Mouse (Mus musculus): ENCODE data around the gene Spo11. TPM values are rescaled to one million over a fixed set of nuclear protein-coding genes. Genes with fewer than 3 reads are reported as not detected.

Gene Spo11
- polyA plus RNA-seq, 1 experiment from 2014 or later = 1.4 TPM

GRCm38 (mm10) chr2:172961211-172961610 lies 16.3 kb upstream of the Spo11 start:
- Histone ChIP-seq H3K9me3 (peaks cover 15% of the 10 kb centered on the region), H3K4me3 (no peak overlapping the region), H3K4me2 (replicated peaks) (no peak overlapping the region), H3K9ac (no peak overlapping the region), H3K27me3 (no peaks in the 10 kb centered on the region; the same call in 1 of the 2 replicates), H3K27ac (no peak overlapping the region), H3K36me3 (no peaks in the 10 kb centered on the region), H3K4me1 (peaks cover 16% of the 10 kb centered on the region)
- 75% methylated on average over 6 of the region's 6 CpGs for WGBS
- no peak for ATAC-seq (ENCODE audit: low FRiP score, low read depth)

DNA sequence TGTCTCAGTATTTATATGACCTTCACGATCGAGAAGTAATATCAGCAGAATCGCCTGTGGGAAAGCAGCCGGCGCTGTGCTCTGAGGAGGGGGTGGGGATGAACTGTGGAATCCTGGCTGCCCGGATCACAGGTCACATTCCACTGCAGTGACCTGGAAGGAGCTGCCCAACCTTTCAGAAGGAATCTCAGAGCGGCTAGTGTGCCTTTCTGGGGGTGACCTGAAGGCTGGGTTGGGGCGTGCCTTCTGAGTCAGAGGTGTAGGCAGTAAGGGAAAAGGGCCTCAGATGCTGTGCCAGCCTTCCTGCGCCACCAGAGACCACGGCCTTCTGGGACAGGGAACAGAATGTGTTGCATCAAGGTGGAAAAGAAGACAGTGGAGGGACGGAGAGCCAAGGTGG lies 12.3 kb upstream of the Spo11 start:
- Histone ChIP-seq H3K9me3 (no peaks in the 10 kb centered on the region; the same call in 1 of the 2 replicates), H3K4me3 (no peak overlapping the region), H3K4me2 (replicated peaks) (no peak overlapping the region), H3K9ac (0 out of 2 replicates have a peak overlapping the region, but pooled peaks have one; percentile 14), H3K27me3 (no peaks in the 10 kb centered on the region; the same call in 1 of the 2 replicates), H3K27ac (no peak overlapping the region), H3K4me1 (0 out of 2 replicates have a peak, but pooled peaks cover 3% of the 10 kb centered on the region), H3K36me3 (no peaks in the 10 kb centered on the region)
- 48% methylated on average over 11 of the region's 11 CpGs for WGBS
- no peak for ATAC-seq (ENCODE audit: low FRiP score, low read depth)

DNA sequence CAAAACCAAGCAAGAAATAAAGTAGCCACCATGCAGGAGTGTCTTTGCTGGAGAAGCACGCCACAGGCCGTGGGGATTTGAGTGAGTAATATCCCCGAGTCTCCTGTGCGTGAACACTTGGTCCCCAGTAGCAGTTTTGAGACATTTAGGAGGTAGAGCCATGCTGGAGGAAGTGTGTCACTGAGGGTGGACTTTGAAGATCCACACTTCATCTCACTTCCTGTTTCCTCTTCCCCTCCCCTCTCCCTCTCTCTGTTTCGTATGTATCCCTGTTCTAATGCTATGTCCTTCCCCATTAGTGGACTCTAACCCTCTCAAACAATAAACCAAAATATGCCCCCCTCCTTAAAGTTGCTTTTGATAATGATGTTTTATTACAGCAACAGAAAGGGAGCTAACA lies 11.0 kb upstream of the Spo11 start:
- no peak overlapping the region for H3K4me3 ChIP-seq
- no peaks in the 10 kb centered on the region; the same call in 1 of the 2 replicates for H3K27me3 ChIP-seq
- no peak overlapping the region for H3K27ac ChIP-seq
- H3K4me2 ChIP-seq (replicated peaks) = no peak overlapping the region
- no peak for ATAC-seq (ENCODE audit: low FRiP score, low read depth)
- 88% methylated on average over 5 of the region's 5 CpGs for WGBS
- H3K9ac ChIP-seq = no peak overlapping the region
- 0 out of 2 replicates have a peak, but pooled peaks cover 3% of the 10 kb centered on the region for H3K4me1 ChIP-seq
- no peaks in the 10 kb centered on the region for H3K36me3 ChIP-seq
- H3K9me3 ChIP-seq = no peaks in the 10 kb centered on the region

DNA sequence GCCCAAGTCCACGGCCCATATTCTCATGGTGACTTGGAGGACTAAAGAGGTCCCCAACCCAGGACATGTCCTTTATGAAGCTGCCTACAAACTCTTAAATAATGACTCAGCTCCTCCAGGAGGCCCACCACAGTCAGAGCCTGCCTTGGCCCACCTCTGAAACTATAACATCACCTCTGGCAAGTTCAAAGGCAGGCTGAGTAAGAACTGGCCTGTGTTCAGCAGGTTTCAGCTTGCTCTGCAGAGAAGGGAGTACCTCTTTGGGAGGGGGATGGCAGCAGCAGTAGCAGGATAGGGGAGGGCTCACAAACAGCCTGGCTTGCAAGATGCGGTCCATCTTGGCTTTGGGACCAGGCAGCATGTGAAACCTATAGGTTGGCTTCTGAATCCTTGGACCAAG lies 5.6 kb upstream of the Spo11 start:
- Histone ChIP-seq H3K4me2 (replicated peaks) (no peak overlapping the region), H3K36me3 (no peaks in the 10 kb centered on the region), H3K4me3 (no peak overlapping the region), H3K9me3 (no peaks in the 10 kb centered on the region), H3K27me3 (no peaks in the 10 kb centered on the region), H3K27ac (no peak overlapping the region), H3K4me1 (peaks cover 8% of the 10 kb centered on the region), H3K9ac (no peak overlapping the region)
- no peak for ATAC-seq (ENCODE audit: low FRiP score, low read depth)
- 83% methylated on average over 2 of the region's 2 CpGs for WGBS

DNA sequence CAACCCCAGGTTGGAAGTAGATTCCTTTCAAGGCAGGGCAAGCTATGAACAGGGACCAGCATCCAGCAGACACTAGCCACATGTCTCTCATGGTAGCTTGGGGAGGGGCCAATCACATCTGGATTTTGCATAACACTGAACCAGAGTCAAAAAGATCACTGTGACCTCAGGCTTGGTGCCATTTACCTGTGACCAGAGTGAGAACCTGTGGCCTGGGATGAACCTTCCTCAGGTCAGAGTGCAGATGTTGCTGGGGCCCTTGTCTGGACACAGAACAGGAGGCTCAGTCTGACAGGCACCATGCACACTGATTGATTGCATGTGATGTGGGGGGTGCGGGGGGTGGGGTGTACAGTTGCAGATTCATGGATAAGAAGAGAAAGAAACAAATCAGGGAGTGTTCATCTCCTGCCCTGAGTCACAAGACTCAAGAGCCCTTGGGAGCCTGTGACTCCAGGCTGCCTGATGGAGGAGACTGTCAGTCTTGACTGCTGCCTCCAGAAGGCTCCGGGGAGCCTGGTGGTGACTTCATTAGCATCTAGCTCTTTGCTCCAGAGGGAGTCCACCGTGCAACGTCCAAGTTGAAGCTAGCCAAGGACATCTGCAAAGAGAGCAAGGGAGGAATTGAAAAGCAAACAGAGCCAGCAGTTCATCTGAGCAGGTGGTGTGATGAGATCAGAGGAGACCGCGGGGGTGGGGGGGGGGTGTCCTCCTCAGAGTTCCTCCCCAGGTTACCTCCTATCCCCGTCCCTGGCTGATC lies 3.5 kb upstream of the Spo11 start:
- Histone ChIP-seq H3K4me2 (replicated peaks) (no peak overlapping the region), H3K27ac (no peak overlapping the region), H3K27me3 (no peaks in the 10 kb centered on the region), H3K9me3 (no peaks in the 10 kb centered on the region), H3K4me1 (peaks cover 21% of the 10 kb centered on the region), H3K36me3 (no peaks in the 10 kb centered on the region), H3K4me3 (no peak overlapping the region), H3K9ac (no peak overlapping the region)
- WGBS = 25% methylated on average over 7 of the region's 7 CpGs
- no peak for ATAC-seq (ENCODE audit: low FRiP score, low read depth)

DNA sequence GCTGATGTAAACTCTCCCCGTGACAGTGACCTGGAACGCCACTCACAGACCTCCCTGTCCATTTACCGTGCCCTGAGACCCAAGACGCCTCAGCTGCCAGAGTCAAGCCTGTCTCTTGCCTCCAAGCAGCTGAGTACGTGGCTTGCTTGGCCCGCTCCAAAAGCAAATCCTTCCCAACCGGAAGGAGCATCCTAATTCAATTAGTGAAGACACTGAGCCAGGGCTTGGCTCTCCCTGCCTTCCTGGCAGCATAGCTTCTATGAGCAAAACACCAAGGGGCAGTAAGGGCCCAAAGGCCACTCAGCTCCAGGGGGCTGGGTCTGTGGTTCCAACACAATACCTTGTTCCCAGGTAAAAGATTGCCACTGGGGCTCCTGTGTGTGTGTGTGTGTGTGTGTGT lies 2.8 kb upstream of the Spo11 start:
- Histone ChIP-seq H3K4me2 (replicated peaks) (no peak overlapping the region), H3K4me3 (no peak overlapping the region), H3K36me3 (no peaks in the 10 kb centered on the region), H3K9ac (no peak overlapping the region), H3K4me1 (peaks cover 21% of the 10 kb centered on the region), H3K27ac (no peak overlapping the region), H3K9me3 (no peaks in the 10 kb centered on the region), H3K27me3 (no peaks in the 10 kb centered on the region)
- 45% methylated on average over 7 of the region's 7 CpGs for WGBS
- no peak for ATAC-seq (ENCODE audit: low FRiP score, low read depth)

DNA sequence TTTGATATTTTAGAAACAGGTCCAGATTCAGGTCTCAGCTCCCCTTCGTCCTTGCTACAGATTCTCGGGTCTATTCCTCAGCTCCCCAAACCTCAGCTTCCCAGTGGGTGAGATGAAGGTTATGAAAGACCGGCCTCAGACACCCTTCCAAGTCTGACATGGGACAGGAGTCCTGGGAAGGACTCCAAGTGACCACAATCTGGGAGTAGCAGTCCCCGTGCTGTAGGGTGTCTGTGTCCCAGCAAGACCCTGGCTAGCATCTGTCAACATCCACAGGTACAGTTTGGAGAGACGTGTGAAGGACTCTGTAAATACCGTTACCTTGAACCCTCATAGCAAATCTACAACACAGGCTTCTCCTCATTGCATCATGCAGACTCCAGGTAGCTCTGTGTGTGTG lies 2.3 kb upstream of the Spo11 start:
- ATAC-seq (ENCODE audit: low FRiP score, low read depth) = no peak
- no peak overlapping the region for H3K27ac ChIP-seq
- H3K4me3 ChIP-seq = no peak overlapping the region
- no peak overlapping the region for H3K4me2 ChIP-seq (replicated peaks)
- no peaks in the 10 kb centered on the region for H3K36me3 ChIP-seq
- no peak overlapping the region for H3K9ac ChIP-seq
- no peaks in the 10 kb centered on the region for H3K27me3 ChIP-seq
- H3K4me1 ChIP-seq = peaks cover 21% of the 10 kb centered on the region
- WGBS = 85% methylated on average over 6 of the region's 6 CpGs
- no peaks in the 10 kb centered on the region for H3K9me3 ChIP-seq

DNA sequence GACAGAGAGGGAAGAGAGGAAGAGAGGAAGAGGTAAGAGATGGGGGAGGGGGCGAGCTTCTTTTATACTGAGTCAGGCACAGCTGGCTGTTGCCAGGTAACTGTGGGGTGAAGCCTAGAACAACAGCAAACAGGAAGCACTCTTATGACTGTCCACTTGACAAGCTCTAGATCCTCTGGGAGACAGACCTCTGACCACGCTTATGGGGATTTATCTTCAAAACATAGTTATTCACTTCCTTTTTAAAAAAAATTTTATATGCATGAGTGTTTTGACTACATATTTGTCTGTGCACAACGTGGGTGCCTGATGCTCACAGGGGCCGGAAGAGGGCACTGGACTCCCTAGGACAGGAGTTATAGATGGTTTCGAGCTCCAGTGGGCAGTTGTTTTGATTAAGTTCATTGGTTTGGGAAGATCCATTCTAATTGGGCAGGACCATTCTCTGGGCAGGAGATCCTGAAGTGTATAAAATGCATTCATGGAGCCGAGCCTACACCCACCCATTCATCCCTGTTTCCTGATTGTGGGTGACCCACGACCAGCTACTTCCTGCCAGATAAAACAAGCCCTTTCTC lies 750 bp upstream of the Spo11 start:
- Histone ChIP-seq H3K9ac (no peak overlapping the region), H3K27ac (peak overlapping the region; percentile 63; the same call in 1 of the 2 replicates)
- WGBS = 31% methylated on average over 7 of the region's 7 CpGs

GRCm38 (mm10) chr2:172978131-172978633 lies 682 bp downstream of the Spo11 start:
- Histone ChIP-seq H3K9me3 (no peaks in the 10 kb centered on the region), H3K4me1 (peaks cover 21% of the 10 kb centered on the region), H3K27ac (no peak overlapping the region), H3K27me3 (no peaks in the 10 kb centered on the region), H3K4me3 (no peak overlapping the region), H3K4me2 (replicated peaks) (peak overlapping the region; percentile 56), H3K36me3 (no peaks in the 10 kb centered on the region), H3K9ac (no peak overlapping the region)
- ATAC-seq (ENCODE audit: low FRiP score, low read depth) = no peak
- 49% methylated on average over 4 of the region's 4 CpGs for WGBS

More for the DNA sequence above, 750 bp upstream of the Spo11 start:
- Histone ChIP-seq H3K27me3 (no peaks in the 10 kb centered on the region), H3K9me3 (no peaks in the 10 kb centered on the region), H3K4me3 (0 out of 2 replicates have a peak overlapping the region, but pooled peaks have one; percentile 15), H3K4me2 (replicated peaks) (peak overlapping the region; percentile 56), H3K4me1 (peaks cover 21% of the 10 kb centered on the region), H3K36me3 (no peaks in the 10 kb centered on the region)
- no peak for ATAC-seq (ENCODE audit: low FRiP score, low read depth)

DNA sequence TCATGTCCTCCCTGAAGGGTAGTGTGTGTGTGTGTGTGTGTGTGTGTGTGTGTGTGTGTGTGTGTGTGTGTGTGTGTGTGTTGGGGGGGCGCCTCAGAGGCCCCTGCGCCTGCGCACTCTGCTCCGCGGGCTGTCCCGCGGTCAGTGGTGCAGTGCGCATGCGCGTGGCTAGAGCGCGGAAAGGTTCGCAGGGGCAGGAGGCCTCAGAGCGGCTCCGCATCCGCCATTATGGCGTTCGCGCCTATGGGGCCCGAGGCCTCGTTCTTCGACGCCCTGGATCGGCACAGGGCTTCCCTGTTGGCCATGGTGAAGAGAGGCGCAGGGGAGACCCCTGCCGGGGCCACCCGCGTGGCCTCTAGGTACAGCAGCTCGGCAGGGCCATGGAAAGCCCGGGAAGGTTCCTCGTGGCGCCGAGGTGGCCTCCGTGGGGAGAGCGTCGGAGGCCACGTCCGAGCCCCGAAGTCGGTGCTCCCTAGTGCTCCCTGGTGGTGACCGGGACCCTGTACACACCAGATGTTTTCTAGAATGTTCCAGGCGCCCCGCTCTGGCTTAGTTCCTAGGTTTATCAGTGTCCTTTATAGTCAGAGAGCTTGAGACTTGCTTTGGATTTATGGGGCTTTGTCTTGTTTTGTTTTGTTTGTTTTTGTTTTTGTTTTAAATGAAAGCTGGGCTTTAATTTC lies 2.3 kb downstream of the Spo11 start:
- Histone ChIP-seq H3K4me3 (no peak overlapping the region), H3K4me1 (peaks cover 21% of the 10 kb centered on the region), H3K9ac (no peak overlapping the region), H3K4me2 (replicated peaks) (no peak overlapping the region), H3K36me3 (no peaks in the 10 kb centered on the region), H3K27ac (no peak overlapping the region), H3K27me3 (no peaks in the 10 kb centered on the region), H3K9me3 (no peaks in the 10 kb centered on the region)
- no peak for ATAC-seq (ENCODE audit: low FRiP score, low read depth)
- WGBS = 95% methylated on average over 40 of the region's 43 CpGs

- Histone ChIP-seq H3K27ac (no peak overlapping the region), H3K36me3 (no peaks in the 10 kb centered on the region), H3K4me1 (peaks cover 10% of the 10 kb centered on the region), H3K27me3 (no peaks in the 10 kb centered on the region), H3K4me3 (no peak overlapping the region), H3K9ac (no peak overlapping the region), H3K4me2 (replicated peaks) (no peak overlapping the region), H3K9me3 (no peaks in the 10 kb centered on the region)
- WGBS = 72% methylated on average over 9 of the region's 9 CpGs
- ATAC-seq (ENCODE audit: low FRiP score, low read depth) = no peak
These were observed 5.5 kb downstream of the Spo11 start for GRCm38 (mm10) chr2:172982776-172983561.

Measured in limb, embryonic 13.5 days (tissue).